Mouse (Mus musculus): ENCODE measurements at regions not wholly inside any gene's neighbourhood (a gene's known extent, or its start where the extent isn't known, plus 50 kb on each side); places are given as distances from the start of the nearest gene placed in this dataset.

- TF ChIP-seq POLR2A (IDR thresholded peaks at IDR 0.05; ENCODE audit: low read depth, low read length) (no peak), CTCF (conservative IDR thresholded peaks at IDR 0.05; ENCODE audit: insufficient read depth, insufficient read length, low read depth, low read length) (no peak)
Observed at GRCm38 (mm10) chr2:115441100-115441499, 140.4 kb upstream of the BC052040 start.
